Mouse (Mus musculus): ENCODE results near the gene Baz1b. TPM values are rescaled to one million over a fixed set of nuclear protein-coding genes. Genes with fewer than 3 reads are reported as not detected.

The Baz1b gene
- polyA plus RNA-seq, 1 experiment from 2014 or later = 83.6 TPM

DNA sequence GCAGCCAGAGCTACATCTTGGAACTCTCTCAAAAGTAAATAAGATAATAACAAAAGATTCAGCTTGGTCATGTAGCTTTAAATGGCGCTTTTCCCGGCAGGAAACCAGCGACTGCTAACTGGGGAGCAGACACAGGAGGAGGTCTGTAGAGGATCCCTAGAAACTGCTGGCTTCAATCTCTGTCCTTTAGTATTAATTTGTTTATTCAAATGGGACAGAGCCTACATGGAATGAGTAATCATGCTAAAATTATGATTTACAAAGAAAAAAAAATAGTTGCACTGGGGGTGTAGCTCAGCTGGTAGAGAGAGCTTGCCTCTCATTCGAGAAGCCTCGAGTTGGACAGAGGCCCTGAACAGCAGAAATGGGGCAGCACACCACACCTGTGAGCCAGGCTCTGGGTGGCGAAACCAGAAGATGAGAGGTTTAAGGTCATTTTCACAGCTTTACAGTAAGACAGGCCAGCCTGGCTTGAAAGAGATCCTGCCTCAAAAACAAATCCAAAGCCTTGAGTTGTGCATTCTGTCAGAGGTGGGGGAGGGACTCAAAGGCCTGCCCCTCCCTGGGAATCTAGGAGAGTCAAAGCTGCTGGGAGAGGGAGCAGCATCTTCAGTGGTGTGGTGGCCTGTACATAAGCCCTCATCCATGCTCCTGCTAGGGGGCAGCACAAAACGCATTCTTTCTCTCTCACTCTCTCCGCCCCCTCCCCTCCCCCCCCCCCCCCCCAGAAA, 3.8 kb upstream of the Baz1b start:
- ATAC-seq (replicated peaks; ENCODE audit: low FRiP score) = no peak
- DNase-seq (ENCODE audit: low spot score) = no peak
- no peak overlapping the region for H3K27ac ChIP-seq (ENCODE audit: low read depth, low read length)
- no peaks in the 10 kb centered on the region; the same call in 1 of the 2 replicates for H3K4me1 ChIP-seq (replicated peaks; ENCODE audit: control insufficient read depth, insufficient read depth, low read length)
- H3K27me3 ChIP-seq (ENCODE audit: control insufficient read depth, insufficient read depth, low read length) = no peaks in the 10 kb centered on the region
- H3K9ac ChIP-seq (ENCODE audit: low read length) = no peak overlapping the region
- H3K4me3 ChIP-seq (ENCODE audit: low read depth, low read length) = no peak overlapping the region
- WGBS = 62% methylated on average over 8 of the region's 8 CpGs
- no peak overlapping the region for H3K4me2 ChIP-seq (ENCODE audit: low read depth, low read length, severe bottlenecking)
- H3K36me3 ChIP-seq (ENCODE audit: control insufficient read depth, insufficient read depth, low read length) = peaks cover 19% of the 10 kb centered on the region
- no peaks in the 10 kb centered on the region for H3K9me3 ChIP-seq (ENCODE audit: control insufficient read depth, low read length)

DNA sequence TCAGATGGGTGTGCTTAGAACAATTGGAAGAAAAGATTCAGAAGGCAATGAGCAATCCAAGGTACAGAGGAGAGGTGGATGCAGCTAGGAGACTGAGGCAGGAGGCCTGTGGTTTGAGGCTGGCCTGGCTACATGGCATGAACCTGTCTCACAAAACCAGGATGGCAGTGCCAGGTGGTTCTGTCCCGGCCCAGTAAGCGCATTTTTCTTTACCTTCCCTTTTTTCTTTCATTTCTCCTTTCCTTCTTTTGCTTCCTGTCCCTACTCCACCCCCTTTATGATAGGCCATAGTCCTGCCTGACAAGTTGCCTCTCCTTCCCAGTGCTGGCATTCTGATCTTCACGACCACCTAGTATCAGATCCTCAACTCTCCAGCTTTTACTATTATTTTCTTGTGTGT, 2.0 kb upstream of the Baz1b start:
- Histone ChIP-seq H3K27me3 (ENCODE audit: control insufficient read depth, insufficient read depth, low read length) (no peaks in the 10 kb centered on the region), H3K9ac (ENCODE audit: low read length) (no peak overlapping the region), H3K36me3 (ENCODE audit: control insufficient read depth, insufficient read depth, low read length) (peaks cover 12% of the 10 kb centered on the region), H3K9me3 (ENCODE audit: control insufficient read depth, low read length) (no peaks in the 10 kb centered on the region), H3K4me3 (ENCODE audit: low read depth, low read length) (no peak overlapping the region), H3K4me1 (replicated peaks; ENCODE audit: control insufficient read depth, insufficient read depth, low read length) (peaks cover 7% of the 10 kb centered on the region), H3K27ac (ENCODE audit: low read depth, low read length) (no peak overlapping the region), H3K4me2 (ENCODE audit: low read depth, low read length, severe bottlenecking) (no peak overlapping the region)
- DNase-seq (ENCODE audit: low spot score) (no peak), ATAC-seq (replicated peaks; ENCODE audit: low FRiP score) (no peak)
- 96% methylated on average over 3 of the region's 3 CpGs for WGBS

DNA sequence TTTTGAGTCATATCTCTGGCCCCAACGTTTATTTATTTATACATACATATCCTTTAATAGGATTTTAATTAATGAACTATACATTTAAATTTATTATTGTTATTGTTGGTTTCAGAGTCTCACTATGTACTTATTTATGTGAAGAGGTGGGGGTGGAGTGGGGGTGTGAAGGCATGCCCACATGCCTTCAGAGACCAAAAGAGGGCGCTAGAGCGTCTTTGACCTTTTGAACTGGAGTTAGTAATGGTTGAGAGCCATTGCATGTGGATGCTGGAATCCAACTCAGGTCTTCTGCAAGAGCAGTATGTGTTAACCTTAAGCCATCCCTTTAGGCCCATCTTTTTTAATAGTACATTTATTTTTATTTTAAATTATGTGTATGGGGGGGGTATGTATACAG, 1.5 kb upstream of the Baz1b start:
- H3K27me3 ChIP-seq (ENCODE audit: control insufficient read depth, insufficient read depth, low read length) = no peaks in the 10 kb centered on the region
- ATAC-seq (replicated peaks; ENCODE audit: low FRiP score) (no peak), DNase-seq (ENCODE audit: low spot score) (no peak)
- H3K27ac ChIP-seq (ENCODE audit: low read depth, low read length) = no peak overlapping the region
- peaks cover 7% of the 10 kb centered on the region for H3K4me1 ChIP-seq (replicated peaks; ENCODE audit: control insufficient read depth, insufficient read depth, low read length)
- peaks cover 7% of the 10 kb centered on the region for H3K36me3 ChIP-seq (ENCODE audit: control insufficient read depth, insufficient read depth, low read length)
- H3K9ac ChIP-seq (ENCODE audit: low read length) = no peak overlapping the region
- H3K4me2 ChIP-seq (ENCODE audit: low read depth, low read length, severe bottlenecking) = no peak overlapping the region
- no peak overlapping the region for H3K4me3 ChIP-seq (ENCODE audit: low read depth, low read length)
- no peaks in the 10 kb centered on the region for H3K9me3 ChIP-seq (ENCODE audit: control insufficient read depth, low read length)
- 27% methylated on average over 3 of the region's 3 CpGs for WGBS

DNA sequence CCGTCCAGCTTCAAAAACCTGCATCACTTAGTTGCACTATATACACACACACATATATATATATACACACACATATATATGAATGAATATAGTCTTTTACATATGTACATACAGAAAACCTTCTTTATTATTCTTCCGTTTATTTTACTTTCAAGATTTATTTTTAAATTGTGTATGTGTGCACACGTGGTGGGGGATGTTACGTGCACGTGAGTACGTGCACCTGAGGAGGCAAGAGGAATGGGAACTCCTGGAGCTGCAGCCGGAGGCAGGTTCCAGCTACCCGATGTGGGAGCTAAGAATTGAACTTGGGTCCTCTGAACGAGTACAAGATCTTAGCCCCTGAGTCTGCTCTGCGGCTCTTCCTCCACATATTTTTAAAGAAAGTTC, 838 bp upstream of the Baz1b start:
- DNase-seq (ENCODE audit: low spot score) (no peak), ATAC-seq (replicated peaks; ENCODE audit: low FRiP score) (peak; percentile 26; the same call in 1 of the 2 replicates)
- H3K4me3 ChIP-seq (ENCODE audit: low read depth, low read length) = peak overlapping the region; percentile 99
- peaks cover 2% of the 10 kb centered on the region; the same call in 1 of the 2 replicates for H3K36me3 ChIP-seq (ENCODE audit: control insufficient read depth, insufficient read depth, low read length)
- H3K4me1 ChIP-seq (replicated peaks; ENCODE audit: control insufficient read depth, insufficient read depth, low read length) = peaks cover 7% of the 10 kb centered on the region
- H3K4me2 ChIP-seq (ENCODE audit: low read depth, low read length, severe bottlenecking) = peak overlapping the region; percentile 70
- no peaks in the 10 kb centered on the region for H3K27me3 ChIP-seq (ENCODE audit: control insufficient read depth, insufficient read depth, low read length)
- peak overlapping the region; percentile 97 for H3K27ac ChIP-seq (ENCODE audit: low read depth, low read length)
- WGBS = 20% methylated on average over 10 of the region's 10 CpGs
- H3K9me3 ChIP-seq (ENCODE audit: control insufficient read depth, low read length) = no peaks in the 10 kb centered on the region
- H3K9ac ChIP-seq (ENCODE audit: low read length) = peak overlapping the region; percentile 100

DNA sequence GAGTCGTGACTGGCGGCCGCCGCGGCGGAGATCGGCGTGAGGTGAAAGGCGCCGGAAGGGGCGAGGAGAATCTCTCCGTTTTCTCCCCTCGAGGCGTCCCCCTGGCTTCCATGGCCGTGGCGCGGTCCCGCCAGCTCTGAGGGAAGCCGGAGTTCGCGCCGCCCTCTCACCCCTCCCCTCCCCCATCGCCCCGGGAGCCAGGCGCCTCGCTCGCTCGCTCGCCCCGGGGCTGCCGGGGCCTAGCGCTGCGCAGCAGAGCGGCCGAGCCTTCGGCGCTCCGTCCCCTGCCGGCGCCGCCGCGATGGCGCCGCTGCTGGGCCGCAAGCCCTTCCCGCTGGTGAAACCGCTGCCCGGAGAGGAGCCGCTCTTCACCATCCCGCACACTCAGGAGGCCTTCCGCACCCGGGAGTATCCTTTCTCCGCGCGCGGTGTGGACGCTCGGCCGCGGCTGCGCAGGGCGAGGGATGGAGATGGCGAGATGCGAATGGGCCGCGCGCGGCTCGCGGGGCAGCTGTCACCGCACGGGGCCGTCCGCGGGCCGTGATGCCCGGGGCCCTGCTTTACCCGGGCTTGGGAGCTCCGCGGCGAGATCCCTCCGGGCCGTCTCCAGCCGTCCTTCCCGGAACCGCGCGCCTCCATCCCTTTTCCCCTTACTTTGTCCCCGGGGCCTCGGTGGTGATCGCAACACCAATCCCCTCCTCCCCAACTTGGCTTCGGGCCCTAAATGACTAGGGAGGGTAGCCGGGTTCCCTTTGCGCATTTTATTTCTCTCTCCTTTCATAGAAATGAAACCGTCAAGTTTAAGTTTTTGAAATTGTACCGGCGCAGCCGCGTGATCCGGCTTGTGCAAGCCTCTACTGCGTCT, 517 bp downstream of the Baz1b start:
- WGBS = under 1% methylated on average over 100 of the region's 102 CpGs
- Histone ChIP-seq H3K9me3 (ENCODE audit: control insufficient read depth, low read length) (no peaks in the 10 kb centered on the region), H3K4me3 (ENCODE audit: low read depth, low read length) (peak overlapping the region; percentile 99), H3K9ac (ENCODE audit: low read length) (peak overlapping the region; percentile 100), H3K36me3 (ENCODE audit: control insufficient read depth, insufficient read depth, low read length) (no peaks in the 10 kb centered on the region), H3K27ac (ENCODE audit: low read depth, low read length) (peak overlapping the region; percentile 97), H3K4me1 (replicated peaks; ENCODE audit: control insufficient read depth, insufficient read depth, low read length) (peaks cover 7% of the 10 kb centered on the region), H3K27me3 (ENCODE audit: control insufficient read depth, insufficient read depth, low read length) (no peaks in the 10 kb centered on the region), H3K4me2 (ENCODE audit: low read depth, low read length, severe bottlenecking) (peak overlapping the region; percentile 70)
- DNase-seq (ENCODE audit: low spot score) = no peak
- peak; percentile 64 for ATAC-seq (replicated peaks; ENCODE audit: low FRiP score)

DNA sequence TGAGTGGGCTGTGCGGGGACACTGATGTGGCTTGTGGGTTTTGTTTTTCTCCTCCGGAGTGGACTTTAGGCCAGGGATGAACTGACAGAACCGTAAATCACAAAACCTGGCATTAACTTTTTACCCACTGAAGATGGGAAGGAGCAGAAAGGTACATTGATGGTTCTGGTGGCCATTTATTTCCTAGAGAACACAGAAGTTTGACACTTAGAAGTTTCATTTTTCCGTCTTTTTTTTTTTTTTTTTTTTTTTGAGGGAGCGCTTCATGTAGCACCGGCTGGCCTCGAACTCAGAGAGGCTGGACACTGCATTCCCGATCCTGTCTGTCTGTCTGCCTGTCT, 1.1 kb downstream of the Baz1b start:
- Histone ChIP-seq H3K27me3 (ENCODE audit: control insufficient read depth, insufficient read depth, low read length) (no peaks in the 10 kb centered on the region), H3K4me3 (ENCODE audit: low read depth, low read length) (peak overlapping the region; percentile 99), H3K4me1 (replicated peaks; ENCODE audit: control insufficient read depth, insufficient read depth, low read length) (peaks cover 7% of the 10 kb centered on the region), H3K9ac (ENCODE audit: low read length) (peak overlapping the region; percentile 100), H3K4me2 (ENCODE audit: low read depth, low read length, severe bottlenecking) (peak overlapping the region; percentile 70), H3K9me3 (ENCODE audit: control insufficient read depth, low read length) (no peaks in the 10 kb centered on the region), H3K36me3 (ENCODE audit: control insufficient read depth, insufficient read depth, low read length) (no peaks in the 10 kb centered on the region), H3K27ac (ENCODE audit: low read depth, low read length) (peak overlapping the region; percentile 97)
- DNase-seq (ENCODE audit: low spot score) = no peak
- WGBS = 3% methylated on average over 8 of the region's 8 CpGs
- no peak for ATAC-seq (replicated peaks; ENCODE audit: low FRiP score)

DNA sequence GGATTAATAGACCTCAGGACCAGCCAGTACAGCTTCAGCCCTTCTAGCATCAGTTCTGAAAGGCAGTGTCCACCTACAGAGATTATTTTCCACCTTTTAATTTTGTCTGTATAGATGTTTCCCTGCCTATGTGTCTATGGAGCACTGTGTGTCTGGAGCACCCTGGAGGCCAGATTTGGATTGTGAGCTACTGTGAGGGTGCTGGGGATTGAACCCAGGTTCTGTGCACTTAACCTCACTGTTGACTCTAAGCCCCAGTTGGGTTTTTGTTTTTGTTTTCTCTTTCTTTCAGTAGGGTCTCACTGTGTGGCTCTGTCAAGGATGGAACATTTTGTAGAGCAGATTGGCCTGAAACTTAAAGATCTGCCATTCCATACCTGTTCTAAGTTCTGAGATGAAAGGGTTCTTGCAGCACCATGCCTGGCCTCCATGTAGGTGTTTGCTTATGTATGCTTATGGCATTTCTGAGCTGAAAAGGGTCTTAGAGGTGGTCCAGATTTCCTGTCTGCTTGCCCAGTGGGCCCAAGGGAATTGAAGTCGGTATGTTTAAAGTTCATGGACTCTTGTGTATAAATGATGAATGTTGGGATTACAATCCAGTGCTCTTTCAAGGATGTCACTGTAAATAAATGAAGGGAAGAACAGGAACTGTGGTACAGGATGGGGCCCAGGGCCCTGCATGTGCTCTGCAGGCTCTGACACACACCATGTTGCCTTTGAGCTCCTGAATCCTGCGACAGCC, 2.4 kb downstream of the Baz1b start:
- 85% methylated on average over 2 of the region's 2 CpGs for WGBS
- ATAC-seq (replicated peaks; ENCODE audit: low FRiP score) (no peak), DNase-seq (ENCODE audit: low spot score) (no peak)
- Histone ChIP-seq H3K9ac (ENCODE audit: low read length) (peak overlapping the region; percentile 100), H3K27ac (ENCODE audit: low read depth, low read length) (no peak overlapping the region), H3K27me3 (ENCODE audit: control insufficient read depth, insufficient read depth, low read length) (no peaks in the 10 kb centered on the region), H3K36me3 (ENCODE audit: control insufficient read depth, insufficient read depth, low read length) (no peaks in the 10 kb centered on the region), H3K4me2 (ENCODE audit: low read depth, low read length, severe bottlenecking) (peak overlapping the region; percentile 70), H3K4me3 (ENCODE audit: low read depth, low read length) (peak overlapping the region; percentile 99), H3K4me1 (replicated peaks; ENCODE audit: control insufficient read depth, insufficient read depth, low read length) (peaks cover 7% of the 10 kb centered on the region), H3K9me3 (ENCODE audit: control insufficient read depth, low read length) (no peaks in the 10 kb centered on the region)

DNA sequence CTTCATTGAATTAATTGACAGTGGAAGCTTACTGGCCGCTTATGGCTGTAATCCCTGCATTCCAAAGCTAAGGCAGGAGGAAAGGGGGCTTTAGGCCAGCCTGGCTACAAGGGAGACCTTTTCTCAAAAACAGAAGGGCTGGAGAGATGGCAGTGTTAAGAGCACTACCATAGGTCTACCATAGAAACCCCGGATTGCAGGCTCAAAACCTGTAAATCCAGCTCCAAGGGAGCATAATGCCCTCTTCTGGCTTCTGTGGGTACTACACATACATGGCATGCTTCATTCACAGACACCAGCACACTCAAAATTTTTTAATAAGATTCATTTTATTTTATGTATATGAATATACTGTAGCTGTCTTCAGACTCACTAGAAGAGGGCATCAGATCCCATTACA, 4.6 kb downstream of the Baz1b start:
- Histone ChIP-seq H3K4me1 (replicated peaks; ENCODE audit: control insufficient read depth, insufficient read depth, low read length) (peaks cover 7% of the 10 kb centered on the region), H3K9ac (ENCODE audit: low read length) (no peak overlapping the region), H3K36me3 (ENCODE audit: control insufficient read depth, insufficient read depth, low read length) (no peaks in the 10 kb centered on the region; the same call in 1 of the 2 replicates), H3K4me3 (ENCODE audit: low read depth, low read length) (no peak overlapping the region), H3K4me2 (ENCODE audit: low read depth, low read length, severe bottlenecking) (no peak overlapping the region), H3K27me3 (ENCODE audit: control insufficient read depth, insufficient read depth, low read length) (no peaks in the 10 kb centered on the region), H3K27ac (ENCODE audit: low read depth, low read length) (no peak overlapping the region), H3K9me3 (ENCODE audit: control insufficient read depth, low read length) (no peaks in the 10 kb centered on the region)
- WGBS = 36% methylated on average over 2 of the region's 2 CpGs
- peak; percentile 70 for DNase-seq (ENCODE audit: low spot score)
- ATAC-seq (replicated peaks; ENCODE audit: low FRiP score) = no peak

Measured in forebrain, embryonic 11.5 days (tissue).